Mouse (Mus musculus): ENCODE data around the gene 3110040N11Rik. TPM values are rescaled to one million over a fixed set of nuclear protein-coding genes. Genes with fewer than 3 reads are reported as not detected.

Gene 3110040N11Rik
- total RNA-seq, 2 experiments from 2014 or later = 13.3 to 16.9 TPM

DNA sequence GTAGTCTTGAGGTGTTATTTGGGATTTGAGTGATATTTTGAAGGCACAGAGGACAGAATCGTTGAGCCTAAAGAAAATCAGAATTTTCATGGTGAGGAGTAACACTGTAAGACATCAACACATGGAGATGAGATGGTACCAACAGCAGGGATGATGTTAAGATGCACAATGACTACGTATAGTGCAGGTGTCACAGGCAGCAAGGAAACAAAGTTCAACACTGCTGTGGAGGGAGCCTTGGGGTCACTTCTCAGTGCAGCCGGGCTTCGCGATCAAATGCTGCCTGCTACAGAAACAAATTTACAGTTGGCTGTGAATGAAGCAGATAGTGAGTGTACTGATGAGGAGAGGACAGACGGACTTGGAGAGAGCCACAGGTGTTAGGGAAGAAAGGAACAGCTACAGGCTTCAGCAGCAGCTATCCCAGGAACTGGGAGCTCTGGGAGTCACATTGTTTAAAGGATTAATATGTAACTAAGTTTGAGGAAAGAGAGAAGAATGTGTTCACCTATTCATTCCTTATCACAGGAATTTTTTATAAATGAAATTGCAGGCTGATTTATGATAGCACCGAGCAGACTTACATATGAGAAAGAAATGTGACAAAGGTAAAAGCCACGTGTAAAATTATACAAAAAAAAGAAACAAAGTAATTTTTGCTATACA is 50.4 kb downstream of the 3110040N11Rik start:
- no peak for DNase-seq

DNA sequence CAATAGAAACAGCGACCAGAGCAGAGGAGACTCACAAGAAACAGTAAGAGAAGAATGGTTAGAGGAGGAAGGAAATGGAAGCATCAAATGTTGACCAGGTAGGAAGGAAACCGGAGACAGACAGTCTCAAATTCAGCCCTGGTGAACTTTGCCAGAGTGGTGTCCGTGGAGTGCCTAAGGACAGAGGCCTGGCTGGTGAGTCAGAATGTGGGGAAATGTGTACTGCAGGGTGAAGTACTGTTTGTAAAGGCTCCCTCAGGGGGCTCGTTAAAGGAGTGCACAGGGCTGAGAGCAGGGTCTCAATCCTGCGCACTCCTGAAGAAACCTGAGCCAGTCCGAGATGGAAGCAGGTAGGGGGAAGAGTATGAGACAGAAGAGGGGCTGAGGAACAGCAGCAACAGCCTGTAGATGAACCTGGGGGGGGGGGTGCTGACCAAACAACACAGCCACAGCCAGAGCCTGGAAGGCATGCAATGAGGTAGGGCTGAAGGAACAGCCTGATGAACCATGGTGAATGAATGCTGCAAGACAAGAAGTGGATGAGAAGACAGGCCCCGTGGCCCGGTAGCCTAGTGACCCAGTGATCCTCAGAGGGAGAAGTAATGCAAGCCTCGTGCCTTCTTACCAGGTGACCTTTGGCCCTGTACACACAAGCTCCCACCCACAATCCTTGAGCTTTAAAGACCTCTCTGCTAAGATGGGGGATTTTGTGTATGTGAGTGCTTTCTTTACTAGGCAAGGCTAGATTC is 53.8 kb downstream of the 3110040N11Rik start:
- no peak for DNase-seq

DNA sequence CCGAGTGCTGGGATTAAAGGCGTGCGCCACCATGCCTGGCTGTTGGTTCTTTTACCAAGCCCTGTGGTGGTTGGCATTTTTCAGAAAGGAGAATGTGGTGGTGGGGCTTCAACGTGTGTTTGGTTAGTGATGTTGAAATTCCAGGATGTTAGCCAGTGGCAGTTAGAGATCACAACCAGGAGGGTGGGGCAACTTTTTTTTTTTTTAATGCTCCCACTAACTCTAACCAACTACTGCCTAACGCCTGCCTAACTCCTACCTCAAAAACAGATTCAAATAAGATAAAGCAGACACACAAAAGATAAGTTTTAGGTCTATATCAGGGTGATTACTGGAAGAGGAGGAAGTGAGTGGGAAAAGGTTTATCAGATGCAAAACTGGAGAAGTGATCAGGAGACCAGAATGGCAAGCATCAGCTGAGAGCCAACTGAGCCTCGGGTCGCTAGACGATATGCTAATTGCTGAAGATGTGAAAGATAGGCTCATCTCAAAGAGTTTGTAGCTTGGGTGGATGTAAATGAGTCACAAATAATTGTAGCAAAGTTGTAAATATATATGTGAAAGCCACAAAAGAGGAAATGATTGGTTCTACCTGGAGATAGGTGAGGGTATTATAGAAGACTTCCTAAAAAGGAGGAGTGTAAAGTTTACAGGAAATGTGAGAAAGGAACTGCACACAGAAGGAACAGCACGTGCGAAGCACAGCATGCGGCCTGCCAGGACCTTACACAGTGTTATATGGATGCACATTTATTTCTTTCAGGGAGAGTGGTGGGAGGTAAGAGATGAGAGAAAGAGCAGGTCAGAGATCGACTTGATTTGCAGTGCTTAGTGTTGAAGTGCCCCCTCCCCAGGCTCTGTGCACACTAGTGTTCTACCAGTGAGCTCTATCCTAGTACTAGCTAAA is 56.8 kb downstream of the 3110040N11Rik start:
- no peak for DNase-seq

Other genes starting within 250 kb of the 3110040N11Rik start
- 100 to 1,000 TPM; 240 to 314 TPM for gene Fsd2, start 222.5 kb downstream of the 3110040N11Rik start, total RNA-seq (2021)
- 1 to 10 TPM; 5.8 to 6.5 TPM for gene Whamm, start 218.2 kb downstream of the 3110040N11Rik start, total RNA-seq (2021)
- 10 to 100 TPM; 38.5 to 70.4 TPM for gene Homer2, start 82.0 kb downstream of the 3110040N11Rik start, total RNA-seq (2021)
- gene Ramac, start 26.6 kb downstream of the 3110040N11Rik start, total RNA-seq (2021) = 10 to 100 TPM; 19.1 to 20.7 TPM
- gene Btbd1, start 40.0 kb upstream of the 3110040N11Rik start, total RNA-seq (2021) = 100 to 1,000 TPM; 147 to 165 TPM
- not detected for gene Gm10160, start 66.3 kb upstream of the 3110040N11Rik start, total RNA-seq (2021)
- gene Tm6sf1, start 69.5 kb upstream of the 3110040N11Rik start, total RNA-seq (2021) = 10 to 100 TPM; 23.5 to 30.1 TPM
- gene Hdgfl3, start 145.0 kb upstream of the 3110040N11Rik start, total RNA-seq (2021) = 1 to 10 TPM; 2.3 TPM
- gene Bnc1, start 202.8 kb upstream of the 3110040N11Rik start, total RNA-seq (2021) = under 1 TPM in 1 of 2 experiments, not detected in 1; 0.05 TPM